Mouse (Mus musculus): ENCODE results near the gene Areg.

The Areg gene

DNA sequence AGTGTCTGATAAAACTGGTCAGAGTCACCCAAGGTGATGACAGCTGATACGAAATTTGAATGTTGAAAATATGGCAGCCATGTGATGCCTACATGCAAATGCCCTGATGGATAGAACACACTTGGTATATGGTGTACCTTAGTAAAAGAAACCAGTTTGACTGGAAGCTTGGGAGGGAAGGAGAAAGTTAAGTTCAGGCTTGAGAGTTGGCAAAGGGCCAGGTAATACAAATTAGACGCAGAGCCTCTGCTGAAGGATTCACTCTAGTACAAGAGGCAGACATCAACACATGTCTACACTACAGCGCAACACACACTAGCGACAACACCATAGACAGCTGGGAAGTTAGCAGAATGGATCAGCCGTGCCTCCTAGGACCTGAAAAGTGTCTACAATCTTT, 27.2 kb downstream of the Areg start:
- no peak for DNase-seq (ENCODE audit: low spot score in 2 of 2)

DNA sequence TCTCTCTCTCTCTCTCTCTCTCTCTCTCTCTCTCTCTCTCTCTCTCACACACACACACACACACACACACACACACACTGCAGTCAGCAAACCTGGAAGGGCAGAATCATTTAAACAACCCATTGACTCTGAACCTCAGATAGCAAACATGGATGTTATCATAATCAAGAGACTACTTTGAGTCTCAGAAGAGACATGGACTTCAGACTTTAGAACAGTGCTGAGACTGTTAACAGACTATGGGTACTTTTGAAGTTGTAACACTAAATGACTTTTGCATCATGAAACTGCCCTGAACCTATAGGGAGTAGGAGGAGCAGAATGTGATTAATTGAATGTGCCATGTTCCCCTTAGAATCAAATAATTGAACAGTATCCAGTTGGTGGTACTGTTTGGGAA, 37.0 kb downstream of the Areg start:
- no peak for DNase-seq (ENCODE audit: low spot score in 2 of 2)

DNA sequence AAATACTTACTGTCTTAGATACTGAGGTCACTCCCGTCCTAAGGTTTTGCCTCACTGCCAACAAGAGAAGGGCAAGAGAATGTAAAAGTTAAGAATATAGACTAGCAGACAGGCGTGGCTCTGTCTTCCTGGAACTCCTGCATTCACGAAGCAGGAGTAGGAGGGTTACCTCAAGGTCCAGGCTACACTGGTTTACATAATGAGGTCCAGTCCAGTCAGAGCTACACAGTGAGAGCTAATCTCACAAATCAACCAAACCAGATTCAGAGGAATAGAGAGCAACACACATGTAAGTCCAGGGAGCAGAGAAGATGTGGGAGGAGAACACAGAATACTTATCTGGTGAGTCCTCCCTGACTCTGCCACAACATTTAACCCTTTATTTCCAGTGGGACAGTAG, 55.2 kb downstream of the Areg start:
- DNase-seq (ENCODE audit: low spot score in 2 of 2): no peak
